Mouse (Mus musculus): ENCODE measurements around the gene Ppm1h. TPM values are rescaled to one million over a fixed set of nuclear protein-coding genes. Genes with fewer than 3 reads are reported as not detected.

Ppm1h gene
- polyA plus RNA-seq, 1 experiment from 2014 or later, result 31.2 TPM

DNA sequence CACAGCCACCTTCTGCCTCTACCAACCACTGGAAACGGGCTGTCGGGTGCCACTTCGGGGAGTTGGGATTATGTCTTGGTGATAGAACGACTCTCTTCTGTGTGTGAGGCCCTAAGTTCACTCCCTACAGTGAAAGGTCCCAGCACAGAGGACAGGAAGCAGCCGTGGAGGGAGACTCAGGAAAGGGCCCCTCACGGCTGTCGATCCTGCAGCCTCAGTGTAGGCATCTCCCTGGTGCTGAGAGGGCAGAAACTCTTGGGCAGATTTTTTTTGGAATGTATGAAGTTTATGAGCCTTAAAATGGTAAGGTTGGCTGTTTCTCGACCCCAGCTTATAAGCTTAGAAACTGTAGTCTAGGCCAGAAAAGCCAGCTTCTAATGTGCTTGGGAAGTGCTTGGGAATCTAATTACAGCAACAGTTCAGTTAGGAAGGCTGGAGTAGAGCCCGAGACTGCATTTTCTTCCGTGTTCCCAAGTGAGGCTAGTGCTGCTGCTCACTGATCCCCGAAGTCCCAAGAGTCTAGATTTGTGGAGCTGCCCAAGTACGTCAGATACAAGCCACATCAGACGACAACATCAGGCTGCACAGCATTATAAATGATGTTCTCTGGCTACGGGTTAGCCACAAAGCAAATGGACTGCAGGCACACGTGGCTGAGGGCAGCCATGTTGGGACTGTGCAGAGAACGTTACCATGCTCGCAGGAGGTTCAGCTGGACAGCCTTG, 177.6 kb downstream of the Ppm1h start:
- no peak overlapping the region for H3K4me2 ChIP-seq
- H3K27me3 ChIP-seq, result no peaks in the 10 kb centered on the region
- 0 out of 2 replicates have a peak overlapping the region, but pooled peaks have one; percentile 14 for H3K27ac ChIP-seq (replicated peaks)
- no peaks in the 10 kb centered on the region for H3K36me3 ChIP-seq
- no peaks in the 10 kb centered on the region for H3K9me3 ChIP-seq
- peaks cover 8% of the 10 kb centered on the region; the same call in 1 of the 2 replicates for H3K4me1 ChIP-seq (replicated peaks)
- H3K9ac ChIP-seq, result no peak overlapping the region
- H3K4me3 ChIP-seq, result no peak overlapping the region
- no peak for ATAC-seq (ENCODE audit: low FRiP score, low read depth)
- WGBS, result 72% methylated on average over 17 of the region's 17 CpGs

- 89% methylated on average over 15 of the region's 15 CpGs for WGBS
- no peaks in the 10 kb centered on the region for H3K36me3 ChIP-seq
Observed at GRCm38 (mm10) chr10:122857155-122857554, 178.6 kb downstream of the Ppm1h start.

GRCm38 (mm10) chr10:122858904-122859641, 180.5 kb downstream of the Ppm1h start:
- WGBS, result 76% methylated on average over 8 of the region's 8 CpGs
- H3K4me3 ChIP-seq, result no peak overlapping the region
- H3K27ac ChIP-seq (replicated peaks), result no peak overlapping the region
- H3K4me2 ChIP-seq, result no peak overlapping the region
- H3K27me3 ChIP-seq, result no peaks in the 10 kb centered on the region
- ATAC-seq (ENCODE audit: low FRiP score, low read depth), result no peak
- H3K4me1 ChIP-seq (replicated peaks), result peaks cover 16% of the 10 kb centered on the region
- H3K9ac ChIP-seq, result no peak overlapping the region
- no peaks in the 10 kb centered on the region for H3K36me3 ChIP-seq
- no peaks in the 10 kb centered on the region for H3K9me3 ChIP-seq

More at GRCm38 (mm10) chr10:122857155-122857554, 178.6 kb downstream of the Ppm1h start:
- no peak overlapping the region for H3K9ac ChIP-seq
- H3K4me1 ChIP-seq (replicated peaks), result peaks cover 14% of the 10 kb centered on the region
- ATAC-seq (ENCODE audit: low FRiP score, low read depth), result no peak
- no peak overlapping the region for H3K27ac ChIP-seq (replicated peaks)
- H3K4me2 ChIP-seq, result no peak overlapping the region
- no peaks in the 10 kb centered on the region for H3K27me3 ChIP-seq
- no peak overlapping the region for H3K4me3 ChIP-seq
- no peaks in the 10 kb centered on the region for H3K9me3 ChIP-seq

GRCm38 (mm10) chr10:122859642-122859997, 181.1 kb downstream of the Ppm1h start:
- WGBS, result 68% methylated on average over 8 of the region's 8 CpGs
- no peaks in the 10 kb centered on the region for H3K9me3 ChIP-seq
- no peak overlapping the region for H3K4me2 ChIP-seq
- H3K27me3 ChIP-seq, result no peaks in the 10 kb centered on the region
- peaks cover 16% of the 10 kb centered on the region for H3K4me1 ChIP-seq (replicated peaks)
- no peak for ATAC-seq (ENCODE audit: low FRiP score, low read depth)
- no peaks in the 10 kb centered on the region for H3K36me3 ChIP-seq
- H3K4me3 ChIP-seq, result no peak overlapping the region
- 0 out of 2 replicates have a peak overlapping the region, but pooled peaks have one; percentile 8 for H3K27ac ChIP-seq (replicated peaks)
- H3K9ac ChIP-seq, result no peak overlapping the region

GRCm38 (mm10) chr10:122860076-122860475, 181.5 kb downstream of the Ppm1h start:
- 0 out of 2 replicates have a peak overlapping the region, but pooled peaks have one; percentile 8 for H3K27ac ChIP-seq (replicated peaks)
- ATAC-seq (ENCODE audit: low FRiP score, low read depth), result no peak
- no peaks in the 10 kb centered on the region for H3K9me3 ChIP-seq
- H3K27me3 ChIP-seq, result no peaks in the 10 kb centered on the region
- no peak overlapping the region for H3K4me3 ChIP-seq
- peaks cover 12% of the 10 kb centered on the region for H3K4me1 ChIP-seq (replicated peaks)
- H3K9ac ChIP-seq, result no peak overlapping the region
- H3K4me2 ChIP-seq, result no peak overlapping the region
- H3K36me3 ChIP-seq, result no peaks in the 10 kb centered on the region
- 55% methylated on average over 7 of the region's 7 CpGs for WGBS

- no peak for ATAC-seq (ENCODE audit: low FRiP score, low read depth)
- Histone ChIP-seq H3K9me3 (no peaks in the 10 kb centered on the region), H3K9ac (no peak overlapping the region), H3K27ac (replicated peaks) (no peak overlapping the region; the same call in 1 of the 2 replicates), H3K36me3 (no peaks in the 10 kb centered on the region), H3K4me2 (no peak overlapping the region), H3K4me1 (replicated peaks) (peaks cover 8% of the 10 kb centered on the region; the same call in 1 of the 2 replicates), H3K4me3 (no peak overlapping the region), H3K27me3 (no peaks in the 10 kb centered on the region)
- 66% methylated on average over 18 of the region's 18 CpGs for WGBS
Observed at GRCm38 (mm10) chr10:122861696-122862385, 183.3 kb downstream of the Ppm1h start.

GRCm38 (mm10) chr10:122862386-122863023, 183.9 kb downstream of the Ppm1h start:
- 62% methylated on average over 17 of the region's 17 CpGs for WGBS

DNA sequence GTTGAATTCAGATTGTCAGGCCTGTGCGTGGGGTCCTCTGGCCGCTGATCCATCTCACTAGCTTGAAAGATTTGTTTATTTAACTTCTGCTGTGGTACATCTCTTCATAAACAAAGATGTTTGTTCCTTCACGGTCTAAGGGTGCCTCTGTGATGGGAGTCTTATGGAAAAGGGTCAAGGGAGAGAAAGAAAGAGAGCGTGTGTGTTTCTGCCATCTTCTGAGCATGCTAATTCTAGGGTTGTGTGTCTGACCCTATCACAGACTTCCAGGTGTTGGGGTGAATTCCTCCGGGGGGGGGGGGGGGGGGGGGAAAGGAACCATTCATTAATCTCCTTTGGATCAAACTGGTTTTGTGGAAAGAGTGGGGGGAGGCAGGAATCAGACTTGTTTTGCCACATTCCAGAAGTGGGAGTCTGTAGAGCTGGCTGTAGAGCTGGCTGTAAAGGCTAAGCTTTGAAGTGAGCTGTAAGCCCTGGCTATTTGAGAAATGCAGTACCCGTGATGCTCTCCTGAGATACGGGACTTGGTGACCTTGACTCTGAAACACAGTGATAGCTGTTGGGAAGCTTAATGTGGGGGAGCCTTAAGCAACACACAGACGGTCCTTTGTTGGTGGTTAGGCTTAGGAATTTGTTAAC, 191.4 kb downstream of the Ppm1h start:
- H3K4me3 ChIP-seq, result no peak overlapping the region
- H3K36me3 ChIP-seq, result no peaks in the 10 kb centered on the region
- no peaks in the 10 kb centered on the region for H3K27me3 ChIP-seq
- no peak for ATAC-seq (ENCODE audit: low FRiP score, low read depth)
- H3K9me3 ChIP-seq, result no peaks in the 10 kb centered on the region
- H3K4me2 ChIP-seq, result no peak overlapping the region
- no peaks in the 10 kb centered on the region for H3K4me1 ChIP-seq (replicated peaks)
- H3K27ac ChIP-seq (replicated peaks), result no peak overlapping the region
- WGBS, result 64% methylated on average over 8 of the region's 8 CpGs
- H3K9ac ChIP-seq, result no peak overlapping the region

More at GRCm38 (mm10) chr10:122862386-122863023, 183.9 kb downstream of the Ppm1h start:
- H3K4me3 ChIP-seq, result no peak overlapping the region
- no peaks in the 10 kb centered on the region for H3K27me3 ChIP-seq
- H3K4me2 ChIP-seq, result no peak overlapping the region
- H3K4me1 ChIP-seq (replicated peaks), result peaks cover 8% of the 10 kb centered on the region; the same call in 1 of the 2 replicates
- no peaks in the 10 kb centered on the region for H3K36me3 ChIP-seq
- H3K9me3 ChIP-seq, result no peaks in the 10 kb centered on the region
- ATAC-seq (ENCODE audit: low FRiP score, low read depth), result no peak
- H3K9ac ChIP-seq, result no peak overlapping the region
- H3K27ac ChIP-seq (replicated peaks), result peak overlapping the region; percentile 39; the same call in 1 of the 2 replicates

GRCm38 (mm10) chr10:122870848-122871494, 192.4 kb downstream of the Ppm1h start:
- H3K4me3 ChIP-seq, result no peak overlapping the region
- no peak overlapping the region for H3K27ac ChIP-seq (replicated peaks)
- no peaks in the 10 kb centered on the region for H3K36me3 ChIP-seq
- no peak overlapping the region for H3K4me2 ChIP-seq
- no peaks in the 10 kb centered on the region for H3K9me3 ChIP-seq
- WGBS, result 91% methylated on average over 3 of the region's 3 CpGs
- no peak for ATAC-seq (ENCODE audit: low FRiP score, low read depth)
- H3K4me1 ChIP-seq (replicated peaks), result no peaks in the 10 kb centered on the region
- H3K9ac ChIP-seq, result no peak overlapping the region
- H3K27me3 ChIP-seq, result no peaks in the 10 kb centered on the region

DNA sequence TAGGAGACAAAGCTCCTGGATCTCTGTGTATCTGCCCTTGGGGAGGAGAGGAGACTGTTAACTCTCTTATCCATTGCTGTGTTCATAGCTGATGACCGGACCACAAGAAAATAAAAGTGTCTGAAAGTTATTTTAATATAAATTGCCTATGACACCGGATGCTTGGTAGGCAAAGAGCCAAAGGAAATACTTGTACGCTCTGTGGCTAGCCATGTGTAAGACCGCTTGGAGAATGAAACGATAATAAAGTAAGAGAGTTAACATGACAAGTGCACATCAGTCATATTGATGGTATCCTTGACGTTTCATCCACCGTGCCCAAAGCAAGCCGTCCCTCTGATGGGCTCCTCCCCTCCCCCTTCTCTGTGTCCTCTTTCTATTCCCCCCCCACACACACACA, 194.2 kb downstream of the Ppm1h start:
- Histone ChIP-seq H3K9ac (no peak overlapping the region), H3K4me1 (replicated peaks) (no peaks in the 10 kb centered on the region), H3K9me3 (no peaks in the 10 kb centered on the region), H3K27ac (replicated peaks) (no peak overlapping the region), H3K36me3 (no peaks in the 10 kb centered on the region), H3K4me2 (no peak overlapping the region), H3K4me3 (no peak overlapping the region), H3K27me3 (no peaks in the 10 kb centered on the region)
- ATAC-seq (ENCODE audit: low FRiP score, low read depth), result no peak
- 79% methylated on average over 8 of the region's 8 CpGs for WGBS

DNA sequence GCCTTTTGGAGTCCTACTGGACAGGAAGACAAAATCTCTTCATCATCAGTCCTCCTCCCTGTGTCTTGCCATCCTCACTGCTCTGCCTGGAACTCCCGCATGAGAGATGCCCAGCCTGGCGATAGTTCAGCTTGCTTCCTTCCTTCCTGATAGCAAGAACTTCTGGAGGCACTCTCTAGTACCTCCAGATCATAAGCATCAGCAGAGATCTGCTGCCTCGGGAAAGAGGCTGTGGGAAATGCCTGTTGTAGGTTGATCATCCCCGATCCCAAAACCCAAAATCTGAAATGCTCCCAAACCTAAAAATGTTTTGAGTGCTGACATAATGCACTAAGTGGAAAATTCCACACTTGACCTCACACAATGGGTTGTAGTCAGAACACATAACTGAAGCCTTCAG, 198.4 kb downstream of the Ppm1h start:
- Histone ChIP-seq H3K4me2 (no peak overlapping the region), H3K27me3 (no peaks in the 10 kb centered on the region), H3K27ac (replicated peaks) (no peak overlapping the region), H3K36me3 (no peaks in the 10 kb centered on the region), H3K9ac (no peak overlapping the region), H3K9me3 (no peaks in the 10 kb centered on the region), H3K4me3 (no peak overlapping the region), H3K4me1 (replicated peaks) (peaks cover 13% of the 10 kb centered on the region; the same call in 1 of the 2 replicates)
- WGBS, result 87% methylated on average over 4 of the region's 4 CpGs
- no peak for ATAC-seq (ENCODE audit: low FRiP score, low read depth)
